Mouse (Mus musculus) heart, postnatal 0 days (tissue): ENCODE measurements around the gene Lpin1. TPM values are rescaled to one million over a fixed set of nuclear protein-coding genes. Genes with fewer than 3 reads are reported as not detected.
A peak's percentile ranks its signal among the peaks of the same experiment; 100 is the strongest.

ENCODE experiments used
- ATAC-seq: fragments of 200-750 bp; cut with Nextera tagmentation; 2 replicates; pipeline ENCODE4 v1.8.0; 2017; ENCODE audit warnings: low read depth, moderate number of reproducible peaks, moderate library complexity; ENCODE audit not compliant: insufficient read depth
- DNase-seq: peaks from one replicate; pipeline ENCODE4 v3.0.0-alpha.2; 2016; ENCODE audit warnings: low spot score
- H3K27ac ChIP-seq: fragments of 300-500 bp; sonication (generic); 2 replicates; pipeline ENCODE4 v1.5.1; 2014; ENCODE audit warnings: low read depth, mild to moderate bottlenecking
- H3K27me3 ChIP-seq: fragments of 300-500 bp; sonication (generic); 2 replicates; pipeline ENCODE4 v1.6.1; 2014; ENCODE audit warnings: low read length, mixed read lengths; ENCODE audit not compliant: control insufficient read depth, insufficient read depth
- H3K36me3 ChIP-seq: fragments of 300-500 bp; sonication (generic); replicated peaks from 2 replicates; pipeline ENCODE4 v1.6.1; 2014; ENCODE audit warnings: low read length, mixed read lengths; ENCODE audit not compliant: control insufficient read depth, insufficient read depth
- H3K4me1 ChIP-seq: fragments of 300-500 bp; sonication (generic); 2 replicates; pipeline ENCODE4 v1.6.1; 2014; ENCODE audit warnings: antibody characterized with exemption; ENCODE audit not compliant: control insufficient read depth, insufficient read depth
- H3K4me2 ChIP-seq: fragments of 300-500 bp; sonication (generic); 2 replicates; pipeline ENCODE4 v1.6.1; 2014; ENCODE audit warnings: low read depth, mild to moderate bottlenecking, low read length, moderate library complexity
- H3K4me3 ChIP-seq: fragments of 300-500 bp; sonication (generic); 2 replicates; pipeline ENCODE4 v1.5.1; 2014; ENCODE audit warnings: low read depth, low read length
- H3K9ac ChIP-seq: fragments of 300-500 bp; sonication (generic); replicated peaks from 2 replicates; pipeline ENCODE4 v1.6.1; 2014; ENCODE audit warnings: low read depth, low read length, mixed read lengths
- H3K9me3 ChIP-seq: fragments of 300-500 bp; sonication (generic); replicated peaks from 2 replicates; pipeline ENCODE4 v1.6.1; 2016; ENCODE audit warnings: low read length; ENCODE audit not compliant: control insufficient read depth
- CTCF ChIP-seq: IDR thresholded peaks from 2 replicates; pipeline ENCODE4 v1.5.1; 2016; ENCODE audit warnings: antibody characterized with exemption, control low read depth, low read depth
- EP300 ChIP-seq: IDR thresholded peaks from 2 replicates; pipeline ENCODE4 v1.6.1; 2016; ENCODE audit warnings: antibody characterized with exemption, low read depth
- WGBS: fragments of 180-500 bp; shearing (Covaris S2); extraction: QIAGEN DNeasy Blood & Tissue Kit; methylation state at CpG from one replicate; pipeline ENCODE4 v1.1.7; 2014; 5-methylcytosine and 5-hydroxymethylcytosine counted together
- polyA plus RNA-seq: library from polyadenylated mRNA; unstranded; fragments of >200 nt; fragmentation: Nextera tagmentation; extraction: Ambion mirVana; gene quantifications from 2 replicates; pipeline ENCODE4 v1.2.1, GENCODE M21; 2015
- total RNA-seq: library from RNA; depleted of rRNA; stranded (reverse); fragments of >200 nt; gene quantifications from 2 replicates; pipeline ENCODE4 v1.2.3, GENCODE M21; 2014; ENCODE audit warnings: low replicate concordance

The Lpin1 gene
- total and polyA plus RNA-seq, 2 experiments from 2014 or later: 11.1 to 24.8 TPM

DNA sequence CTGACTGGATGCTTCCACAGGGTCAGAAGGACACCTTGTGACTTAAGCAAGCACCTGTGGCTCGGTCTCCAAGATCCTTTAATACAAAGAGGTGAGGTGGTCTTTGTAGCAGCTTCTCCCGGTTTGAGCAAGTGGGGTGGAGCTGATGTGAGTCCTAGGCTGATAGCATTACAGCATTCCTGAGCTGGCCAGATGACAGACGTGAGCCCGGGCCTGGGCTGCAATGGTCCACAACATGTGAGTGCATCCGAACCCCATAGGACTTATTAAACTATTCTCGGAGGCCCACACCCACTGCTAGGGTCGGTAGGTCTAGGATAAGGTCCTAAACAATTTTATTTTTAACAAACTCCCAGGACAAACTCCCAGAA, 77.9 kb downstream of the Lpin1 start:
- Histone ChIP-seq H3K9me3 (no peaks in the 10 kb centered on the region), H3K27ac (peak overlapping the region; percentile 43), H3K4me1 (no peaks in the 10 kb centered on the region), H3K9ac (peak overlapping the region; percentile 4; the same call in 1 of the 2 replicates), H3K36me3 (peaks cover 9% of the 10 kb centered on the region; the same call in 1 of the 2 replicates), H3K4me3 (no peak overlapping the region), H3K4me2 (peak overlapping the region; percentile 8; the same call in 1 of the 2 replicates), H3K27me3 (no peaks in the 10 kb centered on the region)
- peak; percentile 73 for ATAC-seq
- 8% methylated on average over 7 of the region's 7 CpGs for WGBS
- TF ChIP-seq EP300 (no peak), CTCF (no peak)
- DNase-seq: peak; percentile 29

GRCm38 (mm10) chr12:16531956-16532859, 78.6 kb downstream of the Lpin1 start:
- TF ChIP-seq EP300: no peak
- TF ChIP-seq CTCF: no peak

DNA sequence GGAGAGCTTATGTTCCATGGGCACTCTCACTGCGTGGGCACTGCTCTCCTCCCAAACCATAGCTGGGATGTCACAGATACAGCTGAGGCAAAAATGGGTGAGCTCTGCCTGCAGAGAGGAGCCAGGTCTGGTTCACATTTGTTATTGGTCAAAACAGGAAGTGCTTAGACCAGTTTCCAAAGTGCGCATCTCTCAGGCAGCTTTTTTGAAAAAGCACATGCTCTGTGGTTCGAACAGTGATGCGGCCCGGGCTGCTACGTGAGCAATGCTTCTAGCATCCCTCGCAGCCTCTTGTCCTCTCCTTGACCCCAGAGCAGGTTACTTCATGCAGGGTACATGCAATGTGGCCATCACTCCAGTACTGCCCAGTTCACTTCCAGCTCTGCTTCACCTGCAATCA, 82.1 kb downstream of the Lpin1 start:
- TF ChIP-seq EP300 (no peak), CTCF (no peak)
- 91% methylated on average over 7 of the region's 7 CpGs for WGBS
- no peaks in the 10 kb centered on the region for H3K36me3 ChIP-seq
- H3K4me1 ChIP-seq: no peaks in the 10 kb centered on the region
- H3K9ac ChIP-seq: no peak overlapping the region
- no peak overlapping the region for H3K4me3 ChIP-seq
- H3K4me2 ChIP-seq: no peak overlapping the region
- no peaks in the 10 kb centered on the region for H3K27me3 ChIP-seq
- no peak for ATAC-seq
- no peaks in the 10 kb centered on the region; the same call in 1 of the 2 replicates for H3K9me3 ChIP-seq
- no peak for DNase-seq
- no peak overlapping the region for H3K27ac ChIP-seq

More at GRCm38 (mm10) chr12:16531956-16532859, 78.6 kb downstream of the Lpin1 start:
- Histone ChIP-seq H3K27me3 (no peaks in the 10 kb centered on the region), H3K4me2 (peak overlapping the region; percentile 8; the same call in 1 of the 2 replicates), H3K9ac (no peak overlapping the region; the same call in 1 of the 2 replicates), H3K36me3 (0 out of 2 replicates have a peak, but pooled peaks cover 7% of the 10 kb centered on the region), H3K27ac (peak overlapping the region; percentile 43), H3K4me3 (no peak overlapping the region), H3K9me3 (no peaks in the 10 kb centered on the region), H3K4me1 (no peaks in the 10 kb centered on the region)
- peak; percentile 43 for DNase-seq
- WGBS: 54% methylated on average over 15 of the region's 15 CpGs
- ATAC-seq: peak; percentile 15; the same call in 1 of the 2 replicates

DNA sequence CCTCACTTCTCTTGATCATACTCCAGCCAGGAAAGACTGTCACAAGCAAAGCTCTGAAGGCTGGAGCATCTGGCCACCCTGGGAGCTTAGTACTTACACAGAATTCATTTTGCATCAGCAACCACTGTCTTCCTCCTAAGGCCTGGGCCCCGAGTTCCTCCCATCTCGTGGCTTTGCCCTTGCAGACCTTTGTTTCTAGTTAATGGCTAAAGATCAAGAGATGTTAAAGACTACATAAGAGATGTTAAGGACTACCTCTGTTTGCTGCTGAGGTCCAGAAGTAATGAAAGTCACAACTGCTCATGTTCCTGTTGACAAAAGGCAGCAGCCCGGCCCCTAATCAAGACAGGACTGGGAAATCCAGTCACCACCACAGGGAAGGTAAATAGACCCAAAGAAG, 82.8 kb downstream of the Lpin1 start:
- ATAC-seq (no peak), DNase-seq (no peak)
- Histone ChIP-seq H3K4me3 (no peak overlapping the region), H3K27me3 (no peaks in the 10 kb centered on the region), H3K9me3 (no peaks in the 10 kb centered on the region; the same call in 1 of the 2 replicates), H3K4me2 (no peak overlapping the region), H3K9ac (no peak overlapping the region), H3K4me1 (no peaks in the 10 kb centered on the region), H3K36me3 (no peaks in the 10 kb centered on the region), H3K27ac (no peak overlapping the region)
- 81% methylated on average over 3 of the region's 3 CpGs for WGBS
- no peak for TF ChIP-seq CTCF
- no peak for TF ChIP-seq EP300

DNA sequence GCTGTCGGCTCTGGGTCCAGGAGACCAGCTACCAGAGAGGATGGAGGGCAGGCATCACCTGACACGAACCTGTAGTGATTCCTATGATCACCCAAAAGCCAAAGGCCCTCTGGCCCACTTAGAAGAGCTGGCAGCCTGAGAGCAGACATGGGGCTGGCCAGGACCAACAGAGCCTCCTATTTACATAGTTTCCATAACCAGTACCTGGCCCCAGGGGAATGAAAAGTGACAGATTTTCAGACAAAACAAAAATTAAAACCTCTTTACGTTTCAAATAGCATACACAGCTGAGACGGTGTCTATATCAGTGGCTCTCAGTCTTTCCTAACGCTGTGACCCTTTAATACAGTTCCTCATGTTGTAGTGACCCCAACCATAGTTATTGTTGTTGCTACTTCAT, 83.9 kb downstream of the Lpin1 start:
- no peaks in the 10 kb centered on the region for H3K36me3 ChIP-seq
- no peaks in the 10 kb centered on the region for H3K27me3 ChIP-seq
- no peak overlapping the region for H3K9ac ChIP-seq
- peaks cover 8% of the 10 kb centered on the region; the same call in 1 of the 2 replicates for H3K4me1 ChIP-seq
- WGBS: 89% methylated on average over 5 of the region's 5 CpGs
- H3K9me3 ChIP-seq: no peaks in the 10 kb centered on the region; the same call in 1 of the 2 replicates
- H3K27ac ChIP-seq: no peak overlapping the region
- DNase-seq (no peak), ATAC-seq (no peak)
- no peak overlapping the region for H3K4me3 ChIP-seq
- no peak overlapping the region for H3K4me2 ChIP-seq
- TF ChIP-seq EP300 (no peak), CTCF (no peak)
